Mouse (Mus musculus) liver, embryonic 14.5 days (tissue): Measurements from ENCODE around the gene Rasgrp2.

Experiments
- CTCF ChIP-seq: IDR thresholded peaks from 2 replicates; pipeline ENCODE4 v1.5.1; 2016; ENCODE audit warnings: antibody characterized with exemption, low read depth, control low read depth
- EP300 ChIP-seq: IDR thresholded peaks from 2 replicates; pipeline ENCODE4 v1.6.1; 2016; ENCODE audit warnings: antibody characterized with exemption, low read depth

DNA sequence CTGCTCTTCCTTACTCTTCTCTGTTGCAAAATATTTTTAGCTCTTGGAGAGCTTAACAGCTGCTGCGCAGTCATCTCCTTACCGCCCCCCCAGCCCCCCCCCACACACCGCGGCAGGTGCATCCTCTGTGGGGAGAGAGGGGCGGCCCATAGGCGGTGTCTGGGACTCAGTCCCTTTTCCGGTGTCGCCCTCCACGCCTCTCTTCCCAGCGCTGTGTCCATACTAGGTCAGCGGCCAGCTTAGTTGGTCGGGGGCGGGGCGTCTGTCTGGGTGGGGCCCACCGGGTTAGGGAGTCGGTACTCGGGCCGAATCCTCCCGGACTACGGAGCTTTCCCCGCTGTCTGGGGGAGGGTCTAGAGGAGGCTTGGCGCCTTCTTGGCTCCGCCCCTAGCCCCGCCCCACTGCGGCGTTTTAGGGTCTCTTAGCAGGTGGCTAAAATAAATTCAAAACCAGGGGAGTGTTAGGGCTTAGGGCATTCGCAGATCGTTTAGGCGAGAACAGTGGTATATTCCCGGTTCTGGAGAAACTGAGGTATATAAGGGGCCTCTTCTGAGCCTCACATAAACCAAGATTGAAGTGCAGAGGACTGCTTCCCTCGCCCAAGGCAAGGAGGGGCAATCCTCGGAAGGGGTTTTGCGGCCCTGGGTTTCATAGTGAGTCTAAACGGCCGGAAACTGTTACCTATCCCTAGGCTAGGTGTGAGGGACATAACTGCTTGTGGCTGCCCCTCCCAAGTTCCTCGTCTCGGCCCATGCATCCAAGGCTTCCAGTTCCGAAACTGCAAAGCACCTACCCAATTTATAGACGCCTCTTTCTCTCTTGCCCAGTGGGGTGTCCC, 474 bp upstream of the Rasgrp2 start:
- TF ChIP-seq EP300 (no peak), CTCF (no peak)
